ENCODE assay signal across 12 mouse cellular contexts in the genomic region with DNA sequence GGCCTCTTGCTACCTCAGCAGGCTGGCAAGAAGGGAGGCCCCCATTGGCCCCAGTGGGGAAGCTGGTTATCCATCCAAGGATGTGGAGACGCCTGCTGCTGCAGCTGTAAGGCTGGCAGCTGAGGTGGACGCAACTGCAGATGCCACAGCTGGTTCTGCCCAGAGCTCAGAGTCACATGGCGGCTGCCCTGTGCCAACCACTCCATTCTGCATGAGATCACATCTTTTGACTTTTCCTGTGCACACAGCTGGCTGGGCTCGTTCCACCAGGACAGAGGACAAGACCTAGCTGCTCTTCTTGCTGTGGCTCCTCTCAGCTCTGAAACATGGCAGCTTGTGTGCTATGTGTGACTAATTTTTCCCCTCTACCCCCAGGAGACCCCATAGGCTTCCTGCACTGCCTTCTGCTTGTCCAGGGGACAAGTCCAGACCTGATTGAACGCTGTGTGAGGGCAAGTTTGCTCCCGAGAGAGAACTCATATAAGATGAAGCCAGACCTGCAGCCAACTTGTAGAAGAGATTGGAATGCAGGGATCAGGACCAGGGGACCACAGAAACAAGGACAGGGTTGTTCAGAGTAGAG. TPM values are rescaled to one million over a fixed set of nuclear protein-coding genes. Genes with fewer than 3 reads are reported as not detected.
A peak's percentile ranks its signal among the peaks of the same experiment; 100 is the strongest.
DNase-seq lines count a peak whose midpoint lies in the region; ATAC-seq and TF ChIP-seq lines count a peak whose summit lies in the region.
"Had no signal": no experiment of that assay in that cellular context is flagged by ENCODE, and none has a peak within 500 bp of the region (broad histone marks: within the 10 kb centered on the region; RNA-seq: fewer than 3 reads in every experiment).

No protein-coding gene starts in this region.

- 61% methylated on average over 6 of the region's 6 CpGs for WGBS in lung, embryonic 14.5 days
- WGBS in embryonic facial prominence, embryonic 10.5 days = 75% methylated on average over 6 of the region's 6 CpGs
- 63% methylated on average over 6 of the region's 6 CpGs for WGBS in hindbrain, embryonic 14.5 days
- WGBS in midbrain, embryonic 16.5 days = 64% methylated on average over 6 of the region's 6 CpGs

- no peak overlapping the region for H3K4me3 ChIP-seq in lung, embryonic 14.5 days (ENCODE audit: low read depth, low read length)
- no peak overlapping the region for H3K4me3 ChIP-seq in embryonic facial prominence, embryonic 10.5 days
- H3K4me3 ChIP-seq in hindbrain, embryonic 14.5 days (replicated peaks; ENCODE audit: low read length) = no peak overlapping the region
- no peak overlapping the region for H3K4me3 ChIP-seq in midbrain, embryonic 16.5 days (ENCODE audit: low read depth, low read length)
- H3K4me3 ChIP-seq: heart, embryonic 10.5 days had no signal

- no peak for TF ChIP-seq CTCF in lung, embryonic 14.5 days (IDR thresholded peaks at IDR 0.05; ENCODE audit: low read depth)

- H3K9me3 ChIP-seq in lung, embryonic 14.5 days (ENCODE audit: low read depth, low read length) = no peaks in the 10 kb centered on the region
- peaks cover 4% of the 10 kb centered on the region; the same call in 1 of the 2 replicates for H3K9me3 ChIP-seq in embryonic facial prominence, embryonic 10.5 days
- H3K9me3 ChIP-seq in hindbrain, embryonic 14.5 days (ENCODE audit: control insufficient read depth, low read length) = 0 out of 2 replicates have a peak, but pooled peaks cover 7% of the 10 kb centered on the region
- no peaks in the 10 kb centered on the region; the same call in 1 of the 2 replicates for H3K9me3 ChIP-seq in midbrain, embryonic 16.5 days (replicated peaks; ENCODE audit: control insufficient read depth, low read length, poor library complexity, severe bottlenecking)
- H3K9me3 ChIP-seq: G1E; heart, embryonic 10.5 days had no signal

- no peaks in the 10 kb centered on the region for H3K27me3 ChIP-seq in lung, embryonic 14.5 days (ENCODE audit: insufficient read depth, low read length)
- 0 out of 2 replicates have a peak, but pooled peaks cover 4% of the 10 kb centered on the region for H3K27me3 ChIP-seq in embryonic facial prominence, embryonic 10.5 days (replicated peaks; ENCODE audit: low read depth, poor library complexity, severe bottlenecking)
- no peaks in the 10 kb centered on the region for H3K27me3 ChIP-seq in hindbrain, embryonic 14.5 days (ENCODE audit: control insufficient read depth, insufficient read depth, low read length)
- no peaks in the 10 kb centered on the region for H3K27me3 ChIP-seq in midbrain, embryonic 16.5 days (ENCODE audit: control insufficient read depth, insufficient read depth, low read depth, low read length)

- no peak overlapping the region for H3K4me2 ChIP-seq in lung, embryonic 14.5 days
- no peak overlapping the region for H3K4me2 ChIP-seq in hindbrain, embryonic 14.5 days (replicated peaks)
- no peak overlapping the region; the same call in 1 of the 2 replicates for H3K4me2 ChIP-seq in midbrain, embryonic 16.5 days (ENCODE audit: low read length)

- no peak overlapping the region for H3K27ac ChIP-seq in lung, embryonic 14.5 days (ENCODE audit: low read depth)
- peak overlapping the region; percentile 49 for H3K27ac ChIP-seq in embryonic facial prominence, embryonic 10.5 days (replicated peaks)
- peak overlapping the region; percentile 85 for H3K27ac ChIP-seq in hindbrain, embryonic 14.5 days
- peak overlapping the region; percentile 87 for H3K27ac ChIP-seq in midbrain, embryonic 16.5 days (ENCODE audit: low read length)
- H3K27ac ChIP-seq: heart, embryonic 10.5 days had no signal

- no peaks in the 10 kb centered on the region for H3K36me3 ChIP-seq in lung, embryonic 14.5 days (ENCODE audit: insufficient read depth)
- H3K36me3 ChIP-seq in embryonic facial prominence, embryonic 10.5 days (replicated peaks) = no peaks in the 10 kb centered on the region
- no peaks in the 10 kb centered on the region for H3K36me3 ChIP-seq in hindbrain, embryonic 14.5 days (replicated peaks; ENCODE audit: control insufficient read depth, insufficient read depth)
- no peaks in the 10 kb centered on the region for H3K36me3 ChIP-seq in midbrain, embryonic 16.5 days (ENCODE audit: control insufficient read depth, insufficient read depth, low read length)
- H3K36me3 ChIP-seq: G1E; heart, embryonic 10.5 days had no signal

- ATAC-seq in lung, embryonic 14.5 days (ENCODE audit: insufficient read depth) = 0 out of 2 replicates have a peak, but pooled peaks have one; percentile 11
- no peak for ATAC-seq in hindbrain, embryonic 14.5 days (ENCODE audit: low FRiP score)
- ATAC-seq in midbrain, embryonic 16.5 days = no peak
- ATAC-seq: activated CD4-positive, CD25-positive, alpha-beta regulatory T cell, adult 4 months had no signal

- no peak for DNase-seq in lung, embryonic 14.5 days
- DNase-seq in lung, postnatal 14 days = no peak
- DNase-seq in embryonic facial prominence, embryonic 10.5 days (ENCODE audit: low spot score) = no peak
- DNase-seq in hindbrain, embryonic 14.5 days (ENCODE audit: low spot score) = no peak
- no peak for DNase-seq in embryo, embryonic 10.5 days (ENCODE audit: low spot score)
- no peak for DNase-seq in urinary bladder, postnatal 25 days (ENCODE audit: low spot score)
- DNase-seq: kidney, postnatal 4 days; lung, adult 2 months had no signal

- H3K9ac ChIP-seq in lung, embryonic 14.5 days = no peak overlapping the region
- no peak overlapping the region for H3K9ac ChIP-seq in hindbrain, embryonic 14.5 days
- no peak overlapping the region for H3K9ac ChIP-seq in midbrain, embryonic 16.5 days (ENCODE audit: low read depth, low read length)

- H3K4me1 ChIP-seq in lung, embryonic 14.5 days (ENCODE audit: insufficient read depth) = no peaks in the 10 kb centered on the region
- H3K4me1 ChIP-seq in embryonic facial prominence, embryonic 10.5 days = peaks cover 21% of the 10 kb centered on the region
- H3K4me1 ChIP-seq in hindbrain, embryonic 14.5 days (replicated peaks; ENCODE audit: control insufficient read depth, insufficient read depth, low read length) = peaks cover 21% of the 10 kb centered on the region
- H3K4me1 ChIP-seq in midbrain, embryonic 16.5 days (ENCODE audit: control insufficient read depth, insufficient read depth, low read length) = peaks cover 21% of the 10 kb centered on the region

RNA-seq across cellular contexts. Expression of a gene that starts 34.4 kb away (rescaled TPM):
- polyA plus RNA-seq in lung, embryonic 14.5 days (2014; fragmentation: Nextera tagmentation; extraction: Ambion mirVana) = 7.5 and 7.9 TPM in 2 replicates
- polyA plus RNA-seq in embryonic facial prominence, embryonic 10.5 days (2016; fragmentation: Nextera tagmentation; extraction: Ambion mirVana) = 3.9 and 4.1 TPM in 2 replicates
- 3.6 and 3.7 TPM in 2 replicates for polyA plus RNA-seq in hindbrain, embryonic 14.5 days (2014; fragmentation: Nextera tagmentation; extraction: Ambion mirVana)
- 2.6 and 2.9 TPM in 2 replicates for polyA plus RNA-seq in midbrain, embryonic 16.5 days (2015; fragmentation: Nextera tagmentation; extraction: Ambion mirVana)
- polyA plus RNA-seq: G1E had no signal
